Mouse (Mus musculus) lung, postnatal 0 days (tissue): ENCODE results near the gene Ddah1. TPM values are rescaled to one million over a fixed set of nuclear protein-coding genes. Genes with fewer than 3 reads are reported as not detected.

ENCODE experiments used
- ATAC-seq: fragments of 200-750 bp; cut with Nextera tagmentation; 2 replicates; pipeline ENCODE4 v1.8.0; 2017; ENCODE audit warnings: moderate library complexity
- DNase-seq: peaks from one replicate; pipeline ENCODE4 v3.0.0-alpha.2; 2016; ENCODE audit warnings: low spot score
- H3K27ac ChIP-seq: fragments of 300-500 bp; sonication (generic); 2 replicates; pipeline ENCODE4 v1.5.1; 2014; ENCODE audit warnings: antibody characterized with exemption, mild to moderate bottlenecking, low read length, mixed read lengths
- H3K27me3 ChIP-seq: fragments of 300-500 bp; sonication (generic); replicated peaks from 2 replicates; pipeline ENCODE4 v1.6.1; 2014; ENCODE audit warnings: low read length, mixed read lengths; ENCODE audit not compliant: insufficient read depth
- H3K36me3 ChIP-seq: fragments of 300-500 bp; sonication (generic); 2 replicates; pipeline ENCODE4 v1.6.1; 2014; ENCODE audit warnings: low read length, mixed read lengths; ENCODE audit not compliant: insufficient read depth
- H3K4me1 ChIP-seq: fragments of 300-500 bp; sonication (generic); 2 replicates; pipeline ENCODE4 v1.6.1; 2014; ENCODE audit warnings: antibody characterized with exemption, low read depth, low read length, mixed read lengths; ENCODE audit not compliant: insufficient read depth
- H3K4me2 ChIP-seq: fragments of 300-500 bp; sonication (generic); replicated peaks from 2 replicates; pipeline ENCODE4 v1.6.1; 2014; ENCODE audit warnings: low read depth, mild to moderate bottlenecking, low read length, moderate library complexity, mixed read lengths
- H3K4me3 ChIP-seq: fragments of 300-500 bp; sonication (generic); 2 replicates; pipeline ENCODE4 v1.5.1; 2014; ENCODE audit warnings: low read depth, low read length
- H3K9ac ChIP-seq: fragments of 300-500 bp; sonication (generic); replicated peaks from 2 replicates; pipeline ENCODE4 v1.6.1; 2014; ENCODE audit warnings: low read depth, mild to moderate bottlenecking
- H3K9me3 ChIP-seq: fragments of 300-500 bp; sonication (generic); 2 replicates; pipeline ENCODE4 v1.6.1; 2016; ENCODE audit warnings: low read length, mixed read lengths
- CTCF ChIP-seq: IDR thresholded peaks from 2 replicates; pipeline ENCODE4 v1.5.1; 2016; ENCODE audit warnings: antibody characterized with exemption, mild to moderate bottlenecking
- EP300 ChIP-seq: IDR thresholded peaks from 2 replicates; pipeline ENCODE4 v1.6.1; 2016; ENCODE audit warnings: antibody characterized with exemption, mild to moderate bottlenecking, control low read depth
- WGBS: fragments of 180-500 bp; shearing (Covaris S2); extraction: QIAGEN DNeasy Blood & Tissue Kit; methylation state at CpG from one replicate; pipeline ENCODE4 v1.1.7; 2014; 5-methylcytosine and 5-hydroxymethylcytosine counted together
- polyA plus RNA-seq: library from polyadenylated mRNA; unstranded; fragments of >200 nt; fragmentation: Nextera tagmentation; extraction: Ambion mirVana; gene quantifications from 2 replicates; pipeline ENCODE4 v1.2.1, GENCODE M21; 2015

The Ddah1 gene
- polyA plus RNA-seq, 1 experiment from 2014 or later: 20.2 TPM

DNA sequence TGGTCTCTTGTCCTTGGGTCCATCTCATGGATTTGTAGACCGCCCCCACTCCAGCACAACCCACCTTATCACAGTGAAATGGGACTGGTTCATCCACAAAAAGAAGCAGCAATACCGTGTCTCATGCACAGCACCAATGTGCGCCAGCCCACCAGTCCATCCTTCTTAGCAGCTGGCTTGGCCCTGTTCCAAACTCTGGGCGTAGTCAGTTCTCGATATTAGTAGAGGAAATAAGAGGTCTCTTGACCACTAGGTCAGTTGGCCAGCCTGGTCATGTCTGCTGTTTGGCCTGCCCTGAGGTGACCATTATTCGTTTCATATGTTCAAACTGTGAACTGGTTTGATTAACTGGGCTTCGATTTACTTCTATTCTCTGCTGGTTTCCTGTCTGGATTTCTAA is 15.9 kb downstream of the Ddah1 start:
- H3K27me3 ChIP-seq: no peaks in the 10 kb centered on the region
- no peaks in the 10 kb centered on the region for H3K4me1 ChIP-seq
- no peak overlapping the region for H3K27ac ChIP-seq
- peak; percentile 37; the same call in 1 of the 2 replicates for ATAC-seq
- H3K36me3 ChIP-seq: no peaks in the 10 kb centered on the region
- WGBS: 68% methylated on average over 7 of the region's 7 CpGs
- no peak overlapping the region for H3K4me2 ChIP-seq
- H3K9ac ChIP-seq: no peak overlapping the region
- no peaks in the 10 kb centered on the region for H3K9me3 ChIP-seq
- no peak overlapping the region for H3K4me3 ChIP-seq
- TF ChIP-seq EP300: no peak
- no peak for TF ChIP-seq CTCF
- peak; percentile 26 for DNase-seq

DNA sequence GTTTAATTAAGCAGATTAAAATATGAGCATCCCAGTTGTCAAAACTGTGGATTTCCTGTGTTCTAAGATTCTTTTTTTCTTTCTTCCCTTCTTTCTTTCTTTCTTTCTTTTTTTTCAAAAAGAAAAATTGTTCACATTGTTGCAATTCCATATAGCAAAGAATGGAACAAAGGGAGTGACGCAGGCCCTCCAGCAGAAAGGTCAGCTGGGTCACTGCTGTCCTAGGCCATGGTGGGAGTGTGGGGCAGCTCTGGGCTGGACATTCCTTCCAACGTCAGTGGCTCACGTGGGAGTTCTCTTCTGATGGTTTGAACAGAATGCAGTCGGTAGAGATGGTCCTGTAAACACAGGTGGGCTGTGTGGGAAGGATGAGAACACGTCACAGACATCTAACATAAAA is 16.8 kb downstream of the Ddah1 start:
- Histone ChIP-seq H3K4me1 (no peaks in the 10 kb centered on the region), H3K9ac (no peak overlapping the region), H3K4me2 (no peak overlapping the region), H3K27ac (no peak overlapping the region), H3K36me3 (no peaks in the 10 kb centered on the region), H3K4me3 (no peak overlapping the region), H3K27me3 (no peaks in the 10 kb centered on the region), H3K9me3 (no peaks in the 10 kb centered on the region)
- 59% methylated on average over 5 of the region's 5 CpGs for WGBS
- ATAC-seq (no peak), DNase-seq (no peak)
- TF ChIP-seq EP300: no peak
- no peak for TF ChIP-seq CTCF

DNA sequence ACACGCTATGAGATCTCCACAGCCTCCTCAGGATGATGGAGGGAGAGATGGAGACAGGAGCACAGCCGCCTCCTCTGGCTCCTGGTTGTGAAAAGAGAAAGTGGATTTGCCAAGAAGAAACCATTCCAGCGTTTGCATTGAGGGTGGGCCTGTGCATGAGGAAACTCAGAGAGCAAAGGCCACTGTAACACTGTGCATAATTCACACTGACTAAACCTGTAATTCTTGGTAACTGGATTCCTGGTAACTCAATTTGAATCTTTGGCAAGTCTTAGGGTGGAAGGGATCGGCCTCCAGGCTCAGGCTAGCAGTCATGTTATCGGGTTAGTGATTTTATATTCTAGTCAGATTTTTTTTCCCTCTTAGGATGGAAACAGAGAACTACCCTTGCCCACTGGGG is 17.4 kb downstream of the Ddah1 start:
- Histone ChIP-seq H3K4me2 (no peak overlapping the region), H3K4me1 (no peaks in the 10 kb centered on the region), H3K4me3 (no peak overlapping the region), H3K36me3 (no peaks in the 10 kb centered on the region), H3K9me3 (no peaks in the 10 kb centered on the region), H3K27ac (no peak overlapping the region), H3K9ac (no peak overlapping the region), H3K27me3 (no peaks in the 10 kb centered on the region)
- no peak for DNase-seq
- TF ChIP-seq CTCF (no peak), EP300 (no peak)
- 81% methylated on average over 5 of the region's 5 CpGs for WGBS
- ATAC-seq: no peak

DNA sequence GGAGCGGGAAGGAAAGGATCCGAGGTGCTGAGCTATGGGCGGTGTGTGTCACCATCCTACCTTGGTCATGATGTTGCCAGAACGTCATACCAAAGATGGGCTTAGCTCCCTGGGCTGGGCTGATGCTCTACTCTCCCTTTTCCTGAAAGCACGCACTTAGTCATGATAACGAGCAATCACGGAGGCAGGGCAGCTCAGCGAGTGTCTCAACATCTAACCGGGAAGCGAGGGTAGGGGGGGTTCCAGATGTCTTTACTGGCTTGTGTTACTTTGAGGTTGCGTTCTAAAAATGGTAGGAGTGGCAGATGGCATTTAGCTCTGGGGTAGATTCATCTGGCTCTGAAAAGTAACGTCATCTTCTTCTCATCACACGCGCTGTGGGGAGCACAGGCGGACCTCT is 18.5 kb downstream of the Ddah1 start:
- Histone ChIP-seq H3K36me3 (no peaks in the 10 kb centered on the region), H3K27ac (no peak overlapping the region), H3K4me3 (no peak overlapping the region), H3K27me3 (no peaks in the 10 kb centered on the region), H3K9me3 (no peaks in the 10 kb centered on the region), H3K4me2 (no peak overlapping the region), H3K9ac (no peak overlapping the region), H3K4me1 (no peaks in the 10 kb centered on the region)
- no peak for DNase-seq
- ATAC-seq: no peak
- 90% methylated on average over 15 of the region's 15 CpGs for WGBS
- no peak for TF ChIP-seq CTCF
- TF ChIP-seq EP300: no peak

DNA sequence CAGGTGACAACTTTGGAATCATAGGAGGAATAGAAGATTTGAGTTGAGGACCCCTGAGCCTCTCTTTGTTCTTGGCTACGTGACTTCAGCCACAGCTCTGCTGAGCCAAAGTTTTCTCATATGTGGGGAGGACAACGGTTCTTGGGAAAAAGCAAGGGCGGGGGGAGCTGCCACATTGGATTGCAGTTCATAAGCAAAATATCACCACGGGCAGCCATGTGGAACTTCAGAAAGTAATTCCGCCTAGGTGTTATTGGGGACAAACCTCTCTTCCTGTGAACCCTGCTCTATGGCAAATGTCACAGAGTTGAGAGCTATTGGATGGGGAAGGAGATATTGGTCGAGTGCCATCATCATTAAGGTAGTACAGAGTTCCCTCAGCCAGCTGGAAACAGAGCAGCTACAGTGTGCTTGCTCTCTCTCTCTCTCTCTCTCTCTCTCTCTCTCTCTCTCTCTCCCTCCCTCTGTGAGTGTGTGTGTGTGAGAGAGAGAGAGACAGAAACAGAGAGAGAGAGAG is 20.0 kb downstream of the Ddah1 start:
- no peaks in the 10 kb centered on the region for H3K4me1 ChIP-seq
- no peak overlapping the region for H3K4me2 ChIP-seq
- H3K27me3 ChIP-seq: no peaks in the 10 kb centered on the region
- no peak overlapping the region for H3K4me3 ChIP-seq
- H3K9ac ChIP-seq: no peak overlapping the region
- no peak for ATAC-seq
- no peak for TF ChIP-seq CTCF
- no peak for TF ChIP-seq EP300
- H3K9me3 ChIP-seq: no peaks in the 10 kb centered on the region
- H3K27ac ChIP-seq: no peak overlapping the region
- no peaks in the 10 kb centered on the region for H3K36me3 ChIP-seq
- no peak for DNase-seq
- WGBS: 80% methylated on average over 6 of the region's 6 CpGs

DNA sequence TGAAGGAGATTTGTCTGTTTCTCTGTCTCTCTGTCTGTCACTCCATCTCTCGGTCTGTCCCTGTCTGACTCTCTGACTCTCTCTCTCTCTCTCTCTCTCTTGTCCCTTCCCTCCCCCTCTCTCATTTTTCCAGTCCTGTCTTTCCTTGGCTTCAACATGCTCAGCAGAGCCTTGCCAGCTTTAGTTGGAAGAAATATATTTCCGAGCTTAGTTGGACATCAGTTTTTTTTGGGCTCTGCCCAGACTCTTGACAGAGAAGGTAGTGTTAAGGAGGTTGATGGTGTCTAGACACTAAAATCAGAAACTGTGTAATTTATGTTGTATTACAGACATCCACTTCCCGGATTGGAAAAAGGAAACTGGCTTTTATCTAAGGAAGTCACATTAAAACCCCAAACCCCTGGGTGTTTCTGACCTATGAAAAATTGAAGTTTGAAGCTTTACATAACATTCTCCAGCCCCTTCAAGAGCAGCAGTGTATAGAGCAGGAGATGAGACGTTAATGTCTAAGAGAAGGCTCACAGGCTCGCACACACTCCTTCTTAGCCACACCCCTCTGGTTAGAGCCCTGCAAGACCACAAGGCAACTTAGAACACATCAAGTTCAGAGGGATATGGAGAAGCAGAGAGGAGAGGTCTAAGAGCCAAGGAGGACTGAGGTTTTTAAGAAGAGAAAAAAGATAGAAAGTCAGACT is 21.0 kb downstream of the Ddah1 start:
- DNase-seq (no peak), ATAC-seq (no peak)
- TF ChIP-seq CTCF (no peak), EP300 (no peak)
- H3K4me1 ChIP-seq: no peaks in the 10 kb centered on the region
- WGBS: 31% methylated on average over 5 of the region's 5 CpGs
- no peak overlapping the region for H3K27ac ChIP-seq
- no peaks in the 10 kb centered on the region for H3K36me3 ChIP-seq
- no peaks in the 10 kb centered on the region for H3K9me3 ChIP-seq
- H3K27me3 ChIP-seq: no peaks in the 10 kb centered on the region
- no peak overlapping the region for H3K4me2 ChIP-seq
- no peak overlapping the region for H3K9ac ChIP-seq
- H3K4me3 ChIP-seq: no peak overlapping the region
